Mouse (Mus musculus): ENCODE results near the gene Nptn. TPM values are rescaled to one million over a fixed set of nuclear protein-coding genes. Genes with fewer than 3 reads are reported as not detected.
"Not testable (repeated sequence)": the region's sequence is repeated elsewhere in the genome, so short reads cannot be mapped to it uniquely, and the experiment has no call there.

Nptn gene
- polyA plus RNA-seq, 1 experiment from 2014 or later: 119 TPM

DNA sequence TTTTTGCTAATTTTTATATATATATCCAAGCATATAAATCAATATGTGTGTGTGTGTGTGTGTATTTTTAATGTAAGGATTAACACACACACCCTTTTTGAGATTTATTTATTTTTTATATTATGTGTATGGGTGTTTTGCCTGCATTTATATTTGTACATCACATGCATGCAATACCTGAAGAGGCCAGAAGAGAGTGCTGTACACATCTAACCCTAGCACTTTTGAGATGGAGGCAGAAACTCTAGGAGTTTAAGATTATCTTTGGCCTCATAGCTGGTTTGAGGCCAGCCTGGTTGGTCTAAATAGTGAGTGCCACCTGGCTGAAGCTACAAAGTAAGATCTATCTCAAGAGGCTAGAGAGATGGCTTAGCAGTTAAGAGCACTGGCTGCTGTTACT lies 14.4 kb upstream of the Nptn start:
- no peaks in the 10 kb centered on the region for H3K4me1 ChIP-seq
- H3K27ac ChIP-seq (replicated peaks): no peak overlapping the region
- no peaks in the 10 kb centered on the region for H3K9me3 ChIP-seq
- no peak for ATAC-seq (ENCODE audit: extremely low read depth, insufficient number of reproducible peaks, low FRiP score, low TSS enrichment)
- no peaks in the 10 kb centered on the region for H3K36me3 ChIP-seq
- H3K4me3 ChIP-seq: no peak overlapping the region
- no peak overlapping the region for H3K9ac ChIP-seq
- no peak overlapping the region for H3K4me2 ChIP-seq
- no peaks in the 10 kb centered on the region for H3K27me3 ChIP-seq (replicated peaks)

DNA sequence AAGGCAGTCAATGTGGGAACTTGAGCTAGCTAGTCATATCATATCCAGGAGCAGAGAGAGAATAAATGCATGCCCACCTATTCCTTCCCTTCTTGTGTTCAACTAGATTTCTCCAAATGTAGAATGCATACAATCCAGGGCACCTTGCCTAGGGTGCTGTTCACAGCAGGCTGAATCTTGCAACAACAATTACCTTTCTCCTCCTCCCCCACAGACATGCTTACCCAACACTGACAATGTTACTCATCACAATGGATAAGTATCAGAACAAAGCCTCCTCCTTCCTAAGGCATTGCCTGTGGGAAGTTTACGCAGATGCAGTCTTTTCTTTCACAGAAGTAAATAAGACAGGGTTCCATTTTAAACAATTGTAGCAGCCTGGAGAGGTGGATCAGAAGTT lies 11.0 kb upstream of the Nptn start:
- Histone ChIP-seq H3K27ac (replicated peaks) (no peak overlapping the region), H3K9ac (no peak overlapping the region), H3K36me3 (no peaks in the 10 kb centered on the region), H3K4me3 (no peak overlapping the region), H3K27me3 (replicated peaks) (no peaks in the 10 kb centered on the region), H3K4me1 (no peaks in the 10 kb centered on the region), H3K4me2 (no peak overlapping the region), H3K9me3 (no peaks in the 10 kb centered on the region)
- ATAC-seq (ENCODE audit: extremely low read depth, insufficient number of reproducible peaks, low FRiP score, low TSS enrichment): no peak
- WGBS: 85% methylated on average over 1 of the region's 1 CpGs

DNA sequence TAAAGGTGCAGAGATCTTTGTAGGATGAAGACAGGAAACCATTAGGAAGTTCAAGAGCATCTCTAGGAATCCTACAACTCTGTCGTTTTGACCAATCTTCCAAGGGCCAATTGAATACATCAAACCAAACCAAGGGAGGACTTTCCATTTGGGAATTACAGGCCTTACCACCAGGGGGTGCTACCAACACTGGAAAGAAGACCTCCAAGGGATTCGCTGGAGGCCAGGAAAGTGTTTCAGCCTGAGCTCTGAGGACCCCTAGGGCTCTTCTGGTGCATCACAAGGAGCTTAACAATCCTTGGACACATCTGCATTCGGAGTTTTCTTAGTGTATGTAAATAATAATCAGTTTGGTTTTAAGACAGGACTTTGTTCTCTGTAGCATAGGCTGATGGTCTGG lies 3.4 kb upstream of the Nptn start:
- 20% methylated on average over 3 of the region's 3 CpGs for WGBS
- ATAC-seq (ENCODE audit: extremely low read depth, insufficient number of reproducible peaks, low FRiP score, low TSS enrichment): no peak
- H3K4me1 ChIP-seq: peaks cover 14% of the 10 kb centered on the region
- H3K4me3 ChIP-seq: no peak overlapping the region
- no peak overlapping the region for H3K4me2 ChIP-seq
- no peaks in the 10 kb centered on the region for H3K36me3 ChIP-seq
- H3K9me3 ChIP-seq: no peaks in the 10 kb centered on the region
- H3K27ac ChIP-seq (replicated peaks): no peak overlapping the region
- no peak overlapping the region for H3K9ac ChIP-seq
- no peaks in the 10 kb centered on the region for H3K27me3 ChIP-seq (replicated peaks)

- 68% methylated on average over 10 of the region's 10 CpGs for WGBS
Measured at GRCm38 (mm10) chr9:58580453-58581195, 1.4 kb upstream of the Nptn start.

DNA sequence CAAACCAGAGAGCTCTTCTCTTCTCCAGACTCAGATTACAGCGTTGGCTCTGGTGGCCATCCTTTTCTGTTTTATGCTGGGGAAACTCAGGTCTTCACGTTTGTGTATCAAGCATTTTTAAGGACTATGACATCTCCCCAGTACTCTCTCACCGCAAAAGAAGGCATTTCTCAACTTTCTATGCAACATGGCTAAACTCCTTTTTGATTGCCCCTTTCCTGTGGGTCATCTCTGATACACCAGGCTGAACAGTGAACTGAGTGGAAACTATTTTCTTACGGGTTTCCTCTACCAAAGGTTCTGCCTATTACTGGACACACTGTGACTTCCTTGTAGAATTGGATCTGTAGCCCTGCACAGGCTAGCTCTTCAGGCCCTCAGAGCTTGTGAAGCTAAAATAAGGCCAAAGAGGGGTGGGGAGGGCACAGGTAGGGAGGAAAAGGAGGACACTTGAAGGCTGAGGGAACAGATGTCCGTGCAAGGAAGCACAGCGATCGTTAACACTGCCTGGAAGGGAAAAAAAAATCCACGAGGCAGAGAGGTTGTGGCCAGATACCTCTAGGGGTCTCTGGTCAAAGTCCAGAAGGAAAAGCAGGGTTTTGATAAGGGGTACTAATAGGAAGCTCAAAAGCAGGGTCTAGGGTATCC lies 633 bp upstream of the Nptn start:
- WGBS: 26% methylated on average over 8 of the region's 8 CpGs
- no peaks in the 10 kb centered on the region for H3K36me3 ChIP-seq
- H3K9me3 ChIP-seq: no peaks in the 10 kb centered on the region
- peak overlapping the region; percentile 94 for H3K27ac ChIP-seq (replicated peaks)
- ATAC-seq (ENCODE audit: extremely low read depth, insufficient number of reproducible peaks, low FRiP score, low TSS enrichment): no peak
- peak overlapping the region; percentile 78 for H3K4me2 ChIP-seq
- H3K27me3 ChIP-seq (replicated peaks): no peaks in the 10 kb centered on the region
- H3K4me1 ChIP-seq: peaks cover 30% of the 10 kb centered on the region
- peak overlapping the region; percentile 97 for H3K4me3 ChIP-seq
- H3K9ac ChIP-seq: peak overlapping the region; percentile 86

More at GRCm38 (mm10) chr9:58580453-58581195, 1.4 kb upstream of the Nptn start:
- not testable (repeated sequence) for H3K27me3 ChIP-seq (replicated peaks); H3K36me3 ChIP-seq; ATAC-seq (ENCODE audit: extremely low read depth, insufficient number of reproducible peaks, low FRiP score, low TSS enrichment); H3K4me3 ChIP-seq; H3K9me3 ChIP-seq
- Histone ChIP-seq H3K9ac (peak overlapping the region; percentile 86; the same call in 1 of the 2 replicates), H3K4me1 (peaks cover 27% of the 10 kb centered on the region), H3K4me2 (peak overlapping the region; percentile 78; the same call in 1 of the 2 replicates), H3K27ac (replicated peaks) (peak overlapping the region; percentile 94)

- peak overlapping the region; percentile 92 for H3K4me2 ChIP-seq
- H3K9me3 ChIP-seq: no peaks in the 10 kb centered on the region
- H3K36me3 ChIP-seq: 0 out of 2 replicates have a peak, but pooled peaks cover 2% of the 10 kb centered on the region
- no peaks in the 10 kb centered on the region for H3K27me3 ChIP-seq (replicated peaks)
- peak overlapping the region; percentile 97 for H3K4me3 ChIP-seq
- WGBS: under 1% methylated on average over 42 of the region's 42 CpGs
- H3K4me1 ChIP-seq: peaks cover 30% of the 10 kb centered on the region
- peak; percentile 49 for ATAC-seq (ENCODE audit: extremely low read depth, insufficient number of reproducible peaks, low FRiP score, low TSS enrichment)
- H3K9ac ChIP-seq: peak overlapping the region; percentile 100
- H3K27ac ChIP-seq (replicated peaks): peak overlapping the region; percentile 99
Measured at GRCm38 (mm10) chr9:58582581-58583266, 684 bp downstream of the Nptn start.

- H3K4me1 ChIP-seq: peaks cover 30% of the 10 kb centered on the region
- 0 out of 2 replicates have a peak, but pooled peaks cover 4% of the 10 kb centered on the region for H3K36me3 ChIP-seq
- H3K9ac ChIP-seq: peak overlapping the region; percentile 100
- no peak for ATAC-seq (ENCODE audit: extremely low read depth, insufficient number of reproducible peaks, low FRiP score, low TSS enrichment)
- H3K27me3 ChIP-seq (replicated peaks): no peaks in the 10 kb centered on the region
- under 1% methylated on average over 8 of the region's 8 CpGs for WGBS
- peak overlapping the region; percentile 92 for H3K4me2 ChIP-seq
- H3K27ac ChIP-seq (replicated peaks): peak overlapping the region; percentile 99
- H3K4me3 ChIP-seq: peak overlapping the region; percentile 97
- no peaks in the 10 kb centered on the region for H3K9me3 ChIP-seq
Measured at GRCm38 (mm10) chr9:58583267-58583641, 1.2 kb downstream of the Nptn start.

GRCm38 (mm10) chr9:58584323-58584722 lies 2.3 kb downstream of the Nptn start:
- Histone ChIP-seq H3K4me2 (peak overlapping the region; percentile 92), H3K27me3 (replicated peaks) (no peaks in the 10 kb centered on the region), H3K27ac (replicated peaks) (no peak overlapping the region), H3K9me3 (no peaks in the 10 kb centered on the region), H3K4me3 (0 out of 2 replicates have a peak overlapping the region, but pooled peaks have one; percentile 8), H3K9ac (no peak overlapping the region; the same call in 1 of the 2 replicates), H3K36me3 (0 out of 2 replicates have a peak, but pooled peaks cover 4% of the 10 kb centered on the region), H3K4me1 (peaks cover 39% of the 10 kb centered on the region)
- WGBS: 80% methylated on average over 1 of the region's 1 CpGs
- no peak for ATAC-seq (ENCODE audit: extremely low read depth, insufficient number of reproducible peaks, low FRiP score, low TSS enrichment)

GRCm38 (mm10) chr9:58588657-58589056 lies 6.6 kb downstream of the Nptn start:
- Histone ChIP-seq H3K27me3 (replicated peaks) (no peaks in the 10 kb centered on the region), H3K4me2 (no peak overlapping the region), H3K9ac (no peak overlapping the region), H3K9me3 (no peaks in the 10 kb centered on the region), H3K4me3 (no peak overlapping the region), H3K36me3 (0 out of 2 replicates have a peak, but pooled peaks cover 4% of the 10 kb centered on the region), H3K27ac (replicated peaks) (0 out of 2 replicates have a peak overlapping the region, but pooled peaks have one; percentile 15), H3K4me1 (peaks cover 44% of the 10 kb centered on the region)
- no peak for ATAC-seq (ENCODE audit: extremely low read depth, insufficient number of reproducible peaks, low FRiP score, low TSS enrichment)
- 54% methylated on average over 4 of the region's 4 CpGs for WGBS

DNA sequence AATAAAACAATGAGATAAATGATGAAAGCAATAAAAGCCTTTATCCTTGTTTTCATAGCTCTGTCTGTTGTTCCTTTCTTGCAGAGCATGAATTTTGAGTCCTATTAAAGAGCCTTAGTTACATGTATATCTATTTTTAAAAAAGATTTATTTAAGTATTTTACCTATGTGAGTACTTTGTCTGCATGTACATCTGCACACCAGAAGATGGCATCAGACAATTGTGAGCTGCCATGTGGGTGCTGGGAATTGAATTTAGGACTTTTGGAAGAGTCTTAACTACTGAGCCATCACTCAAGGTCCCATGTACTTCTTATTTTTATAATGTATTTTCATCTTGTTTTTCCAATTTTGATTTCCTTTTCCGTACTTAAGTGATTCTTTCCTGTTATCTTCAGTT lies 13.3 kb downstream of the Nptn start:
- 95% methylated on average over 1 of the region's 1 CpGs for WGBS
- no peak for ATAC-seq (ENCODE audit: extremely low read depth, insufficient number of reproducible peaks, low FRiP score, low TSS enrichment)
- H3K9ac ChIP-seq: no peak overlapping the region
- no peaks in the 10 kb centered on the region for H3K9me3 ChIP-seq
- no peaks in the 10 kb centered on the region for H3K36me3 ChIP-seq
- no peak overlapping the region for H3K4me2 ChIP-seq
- peaks cover 30% of the 10 kb centered on the region for H3K4me1 ChIP-seq
- no peaks in the 10 kb centered on the region for H3K27me3 ChIP-seq (replicated peaks)
- no peak overlapping the region for H3K27ac ChIP-seq (replicated peaks)
- H3K4me3 ChIP-seq: no peak overlapping the region

GRCm38 (mm10) chr9:58613790-58614189 lies 31.8 kb downstream of the Nptn start:
- Histone ChIP-seq H3K27ac (replicated peaks) (peak overlapping the region; percentile 69), H3K9me3 (no peaks in the 10 kb centered on the region), H3K4me3 (no peak overlapping the region), H3K4me2 (no peak overlapping the region), H3K4me1 (peaks cover 31% of the 10 kb centered on the region), H3K27me3 (replicated peaks) (no peaks in the 10 kb centered on the region), H3K36me3 (no peaks in the 10 kb centered on the region), H3K9ac (no peak overlapping the region)
- no peak for ATAC-seq (ENCODE audit: extremely low read depth, insufficient number of reproducible peaks, low FRiP score, low TSS enrichment)
- WGBS: 70% methylated on average over 1 of the region's 1 CpGs

All from heart, embryonic 13.5 days (tissue).